Mouse (Mus musculus): Measurements from ENCODE around the gene Arap2. TPM values are rescaled to one million over a fixed set of nuclear protein-coding genes. Genes with fewer than 3 reads are reported as not detected.
"Not testable (repeated sequence)": the region's sequence is repeated elsewhere in the genome, so short reads cannot be mapped to it uniquely, and the experiment has no call there.

Arap2 gene
- polyA plus RNA-seq, 1 experiment from 2014 or later: 1.2 TPM

- no peak for ATAC-seq (ENCODE audit: insufficient number of reproducible peaks, insufficient read depth, low FRiP score, low TSS enrichment, low read depth)
- Histone ChIP-seq H3K4me2 (no peak overlapping the region), H3K4me1 (replicated peaks) (no peaks in the 10 kb centered on the region), H3K9me3 (no peaks in the 10 kb centered on the region), H3K4me3 (replicated peaks) (no peak overlapping the region), H3K36me3 (no peaks in the 10 kb centered on the region), H3K27me3 (no peaks in the 10 kb centered on the region; the same call in 1 of the 2 replicates), H3K27ac (no peak overlapping the region), H3K9ac (replicated peaks) (no peak overlapping the region)
- WGBS: 84% methylated on average over 9 of the region's 9 CpGs
These were observed 26.2 kb downstream of the Arap2 start for GRCm38 (mm10) chr5:62739451-62740415.

GRCm38 (mm10) chr5:62730573-62730972 is 35.4 kb downstream of the Arap2 start:
- not testable (repeated sequence) for H3K27ac ChIP-seq; H3K9me3 ChIP-seq; ATAC-seq (ENCODE audit: insufficient number of reproducible peaks, insufficient read depth, low FRiP score, low TSS enrichment, low read depth); H3K4me3 ChIP-seq (replicated peaks); H3K9ac ChIP-seq (replicated peaks); H3K4me2 ChIP-seq; H3K36me3 ChIP-seq; H3K4me1 ChIP-seq (replicated peaks); H3K27me3 ChIP-seq
- 93% methylated on average over 7 of the region's 7 CpGs for WGBS

- Histone ChIP-seq H3K9ac (replicated peaks) (no peak overlapping the region), H3K4me1 (replicated peaks) (no peaks in the 10 kb centered on the region), H3K4me3 (replicated peaks) (no peak overlapping the region), H3K27ac (no peak overlapping the region), H3K27me3 (no peaks in the 10 kb centered on the region), H3K36me3 (no peaks in the 10 kb centered on the region), H3K4me2 (no peak overlapping the region), H3K9me3 (no peaks in the 10 kb centered on the region)
- ATAC-seq (ENCODE audit: insufficient number of reproducible peaks, insufficient read depth, low FRiP score, low TSS enrichment, low read depth): no peak
- 82% methylated on average over 2 of the region's 2 CpGs for WGBS
These were observed 40.4 kb downstream of the Arap2 start for GRCm38 (mm10) chr5:62725551-62725950.

GRCm38 (mm10) chr5:62723261-62724105 is 42.5 kb downstream of the Arap2 start:
- Histone ChIP-seq H3K4me1 (replicated peaks) (0 out of 2 replicates have a peak, but pooled peaks cover 5% of the 10 kb centered on the region), H3K4me2 (no peak overlapping the region), H3K4me3 (replicated peaks) (no peak overlapping the region), H3K36me3 (no peaks in the 10 kb centered on the region), H3K9me3 (no peaks in the 10 kb centered on the region), H3K27ac (no peak overlapping the region), H3K9ac (replicated peaks) (no peak overlapping the region), H3K27me3 (no peaks in the 10 kb centered on the region)
- no peak for ATAC-seq (ENCODE audit: insufficient number of reproducible peaks, insufficient read depth, low FRiP score, low TSS enrichment, low read depth)
- 80% methylated on average over 3 of the region's 3 CpGs for WGBS

- no peaks in the 10 kb centered on the region for H3K27me3 ChIP-seq
- H3K9me3 ChIP-seq: no peaks in the 10 kb centered on the region
- H3K4me1 ChIP-seq (replicated peaks): 0 out of 2 replicates have a peak, but pooled peaks cover 5% of the 10 kb centered on the region
- H3K36me3 ChIP-seq: no peaks in the 10 kb centered on the region
- H3K9ac ChIP-seq (replicated peaks): no peak overlapping the region
- no peak overlapping the region for H3K4me2 ChIP-seq
- no peak overlapping the region for H3K27ac ChIP-seq
- ATAC-seq (ENCODE audit: insufficient number of reproducible peaks, insufficient read depth, low FRiP score, low TSS enrichment, low read depth): no peak
- no peak overlapping the region for H3K4me3 ChIP-seq (replicated peaks)
- 92% methylated on average over 3 of the region's 3 CpGs for WGBS
These were observed 49.5 kb downstream of the Arap2 start for GRCm38 (mm10) chr5:62716468-62716867.

- no peaks in the 10 kb centered on the region for H3K9me3 ChIP-seq
- no peak for ATAC-seq (ENCODE audit: insufficient number of reproducible peaks, insufficient read depth, low FRiP score, low TSS enrichment, low read depth)
- H3K4me3 ChIP-seq (replicated peaks): no peak overlapping the region
- H3K9ac ChIP-seq (replicated peaks): no peak overlapping the region
- no peak overlapping the region for H3K27ac ChIP-seq
- H3K36me3 ChIP-seq: no peaks in the 10 kb centered on the region
- H3K27me3 ChIP-seq: no peaks in the 10 kb centered on the region
- 0 out of 2 replicates have a peak, but pooled peaks cover 5% of the 10 kb centered on the region for H3K4me1 ChIP-seq (replicated peaks)
- no peak overlapping the region for H3K4me2 ChIP-seq
- 83% methylated on average over 1 of the region's 1 CpGs for WGBS
These were observed 50.0 kb downstream of the Arap2 start for GRCm38 (mm10) chr5:62715977-62716376.

GRCm38 (mm10) chr5:62715436-62715835 is 50.5 kb downstream of the Arap2 start:
- 0 out of 2 replicates have a peak, but pooled peaks cover 5% of the 10 kb centered on the region for H3K4me1 ChIP-seq (replicated peaks)
- H3K27me3 ChIP-seq: no peaks in the 10 kb centered on the region
- no peaks in the 10 kb centered on the region for H3K9me3 ChIP-seq
- WGBS: 60% methylated on average over 4 of the region's 4 CpGs
- no peaks in the 10 kb centered on the region for H3K36me3 ChIP-seq
- no peak overlapping the region for H3K4me3 ChIP-seq (replicated peaks)
- no peak for ATAC-seq (ENCODE audit: insufficient number of reproducible peaks, insufficient read depth, low FRiP score, low TSS enrichment, low read depth)
- H3K27ac ChIP-seq: no peak overlapping the region
- H3K4me2 ChIP-seq: no peak overlapping the region
- no peak overlapping the region for H3K9ac ChIP-seq (replicated peaks)

- WGBS: 81% methylated on average over 6 of the region's 6 CpGs
- H3K9ac ChIP-seq (replicated peaks): no peak overlapping the region
- no peak for ATAC-seq (ENCODE audit: insufficient number of reproducible peaks, insufficient read depth, low FRiP score, low TSS enrichment, low read depth)
- H3K36me3 ChIP-seq: no peaks in the 10 kb centered on the region
- H3K4me1 ChIP-seq (replicated peaks): no peaks in the 10 kb centered on the region
- no peaks in the 10 kb centered on the region for H3K27me3 ChIP-seq
- no peak overlapping the region for H3K4me2 ChIP-seq
- no peak overlapping the region for H3K27ac ChIP-seq
- no peak overlapping the region for H3K4me3 ChIP-seq (replicated peaks)
- H3K9me3 ChIP-seq: no peaks in the 10 kb centered on the region
These were observed 55.0 kb downstream of the Arap2 start for GRCm38 (mm10) chr5:62710955-62711354.

- no peaks in the 10 kb centered on the region for H3K4me1 ChIP-seq (replicated peaks)
- no peak overlapping the region for H3K27ac ChIP-seq
- WGBS: 78% methylated on average over 7 of the region's 7 CpGs
- H3K27me3 ChIP-seq: no peaks in the 10 kb centered on the region
- H3K4me3 ChIP-seq (replicated peaks): no peak overlapping the region
- H3K9me3 ChIP-seq: no peaks in the 10 kb centered on the region
- no peaks in the 10 kb centered on the region for H3K36me3 ChIP-seq
- no peak for ATAC-seq (ENCODE audit: insufficient number of reproducible peaks, insufficient read depth, low FRiP score, low TSS enrichment, low read depth)
- H3K9ac ChIP-seq (replicated peaks): no peak overlapping the region
- H3K4me2 ChIP-seq: no peak overlapping the region
These were observed 59.1 kb downstream of the Arap2 start for GRCm38 (mm10) chr5:62706900-62707299.

- no peak for ATAC-seq (ENCODE audit: insufficient number of reproducible peaks, insufficient read depth, low FRiP score, low TSS enrichment, low read depth)
- peaks cover 4% of the 10 kb centered on the region for H3K4me1 ChIP-seq (replicated peaks)
- no peak overlapping the region for H3K9ac ChIP-seq (replicated peaks)
- no peak overlapping the region for H3K27ac ChIP-seq
- no peak overlapping the region for H3K4me3 ChIP-seq (replicated peaks)
- H3K4me2 ChIP-seq: no peak overlapping the region
- no peaks in the 10 kb centered on the region for H3K36me3 ChIP-seq
- H3K9me3 ChIP-seq: no peaks in the 10 kb centered on the region
- H3K27me3 ChIP-seq: no peaks in the 10 kb centered on the region
- WGBS: 26% methylated on average over 4 of the region's 4 CpGs
These were observed 76.0 kb downstream of the Arap2 start for GRCm38 (mm10) chr5:62689965-62690364.

GRCm38 (mm10) chr5:62683751-62684150 is 82.2 kb downstream of the Arap2 start:
- Histone ChIP-seq H3K27me3 (no peaks in the 10 kb centered on the region), H3K9me3 (no peaks in the 10 kb centered on the region), H3K27ac (no peak overlapping the region), H3K36me3 (no peaks in the 10 kb centered on the region), H3K9ac (replicated peaks) (no peak overlapping the region), H3K4me1 (replicated peaks) (no peaks in the 10 kb centered on the region), H3K4me3 (replicated peaks) (no peak overlapping the region), H3K4me2 (no peak overlapping the region)
- 89% methylated on average over 3 of the region's 3 CpGs for WGBS
- ATAC-seq (ENCODE audit: insufficient number of reproducible peaks, insufficient read depth, low FRiP score, low TSS enrichment, low read depth): no peak
